Mouse (Mus musculus) small intestine, adult 2 months (tissue): Measurements from ENCODE around the gene Sncg.

Source experiments
- CTCF ChIP-seq: fragments of 200-500 bp; IDR thresholded peaks from 2 replicates; pipeline ENCODE4 v1.5.1; 2012; ENCODE audit warnings: low read depth, mild to moderate bottlenecking, control low read depth, inconsistent platforms, low read length, moderate library complexity, mixed read lengths; ENCODE audit not compliant: insufficient replicate concordance, insufficient read length; ENCODE audit errors: extremely low read depth
- POLR2A ChIP-seq: fragments of 200-500 bp; IDR thresholded peaks from 2 replicates; pipeline ENCODE4 v1.6.1; 2012; ENCODE audit warnings: low read depth, mild to moderate bottlenecking, control low read depth, inconsistent platforms, low read length, moderate library complexity

GRCm38 (mm10) chr14:34370921-34371320 is 3.7 kb downstream of the Sncg start:
- no peak for TF ChIP-seq CTCF
- TF ChIP-seq POLR2A: no peak
